Mouse (Mus musculus) ovary, postnatal 36 days (tissue): Measurements from ENCODE around the gene Gnat1.
A peak's percentile ranks its signal among the peaks of the same experiment; 100 is the strongest.
"Not testable (repeated sequence)": the region's sequence is repeated elsewhere in the genome, so short reads cannot be mapped to it uniquely, and the experiment has no call there.

Source experiments
- DNase-seq: peaks from one replicate; pipeline ENCODE4 v3.0.0; 2022; ENCODE audit warnings: low spot score, mixed read lengths

Gene Gnat1

GRCm38 (mm10) chr9:107700114-107700571 is 20.6 kb upstream of the Gnat1 start:
- DNase-seq = no peak

- no peak for DNase-seq
Measured at GRCm38 (mm10) chr9:107699376-107699980, 20.0 kb upstream of the Gnat1 start.

GRCm38 (mm10) chr9:107698611-107699190 is 19.2 kb upstream of the Gnat1 start:
- DNase-seq = no peak

- no peak for DNase-seq
Measured at GRCm38 (mm10) chr9:107697811-107698521, 18.5 kb upstream of the Gnat1 start.

GRCm38 (mm10) chr9:107696845-107697610 is 17.5 kb upstream of the Gnat1 start:
- no peak for DNase-seq

- no peak for DNase-seq
Measured at GRCm38 (mm10) chr9:107696106-107696479, 16.6 kb upstream of the Gnat1 start.

- no peak for DNase-seq
Measured at GRCm38 (mm10) chr9:107695441-107696105, 16.1 kb upstream of the Gnat1 start.

GRCm38 (mm10) chr9:107694627-107695026 is 15.1 kb upstream of the Gnat1 start:
- DNase-seq = no peak

- DNase-seq = no peak
Measured at GRCm38 (mm10) chr9:107693433-107693987, 14.0 kb upstream of the Gnat1 start.

GRCm38 (mm10) chr9:107692785-107693184 is 13.3 kb upstream of the Gnat1 start:
- no peak for DNase-seq

- no peak for DNase-seq
Measured at GRCm38 (mm10) chr9:107690391-107690790, 10.9 kb upstream of the Gnat1 start.

- DNase-seq = no peak
Measured at GRCm38 (mm10) chr9:107688939-107689338, 9.4 kb upstream of the Gnat1 start.

- DNase-seq = no peak
Measured at GRCm38 (mm10) chr9:107688415-107688814, 8.9 kb upstream of the Gnat1 start.

GRCm38 (mm10) chr9:107685231-107685981 is 5.9 kb upstream of the Gnat1 start:
- peak; percentile 67 for DNase-seq

- DNase-seq = no peak
Measured at GRCm38 (mm10) chr9:107682405-107682804, 2.9 kb upstream of the Gnat1 start.

GRCm38 (mm10) chr9:107678861-107679260 is 651 bp downstream of the Gnat1 start:
- no peak for DNase-seq

- not testable (repeated sequence) for DNase-seq
Measured at GRCm38 (mm10) chr9:107677819-107678526, 1.5 kb downstream of the Gnat1 start.

- no peak for DNase-seq
Measured at GRCm38 (mm10) chr9:107677091-107677784, 2.3 kb downstream of the Gnat1 start.

- DNase-seq = no peak
Measured at GRCm38 (mm10) chr9:107676302-107676701, 3.2 kb downstream of the Gnat1 start.
